Mouse (Mus musculus): ENCODE data around the gene Tspo. TPM values are rescaled to one million over a fixed set of nuclear protein-coding genes. Genes with fewer than 3 reads are reported as not detected.

The Tspo gene
- total and polyA plus RNA-seq, 2 experiments from 2014 or later: 205 to 335 TPM

DNA sequence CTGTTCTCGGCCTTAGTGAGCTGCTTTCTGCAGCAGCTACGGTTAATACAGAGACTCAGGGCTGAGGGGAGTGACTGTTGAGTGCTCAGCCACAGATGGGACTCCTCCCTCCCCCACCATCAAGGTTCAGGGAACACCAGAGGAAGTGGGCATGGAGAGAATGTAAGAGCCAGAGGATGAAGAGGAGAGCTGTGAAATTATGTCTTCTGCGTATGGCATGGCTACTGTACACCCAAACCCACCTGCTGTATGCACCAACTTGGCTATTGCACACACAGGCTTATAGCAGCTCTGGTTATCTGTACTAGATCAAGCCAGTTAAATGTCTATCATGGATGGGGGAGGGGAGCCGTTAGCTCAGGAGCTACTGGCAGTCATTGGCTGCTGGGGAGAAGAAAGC lies 37.8 kb downstream of the Tspo start:
- Histone ChIP-seq H3K4me3 (ENCODE audit: low read depth, low read length) (no peak overlapping the region), H3K36me3 (replicated peaks; ENCODE audit: control insufficient read depth, insufficient read depth, low read length) (no peaks in the 10 kb centered on the region), H3K4me2 (ENCODE audit: low read depth, low read length) (no peak overlapping the region), H3K27ac (ENCODE audit: low read depth) (peak overlapping the region; percentile 50; the same call in 1 of the 2 replicates), H3K27me3 (ENCODE audit: control insufficient read depth, insufficient read depth, low read length) (no peaks in the 10 kb centered on the region), H3K9me3 (replicated peaks; ENCODE audit: control insufficient read depth, low read length) (no peaks in the 10 kb centered on the region), H3K4me1 (ENCODE audit: control insufficient read depth, insufficient read depth) (no peaks in the 10 kb centered on the region), H3K9ac (replicated peaks; ENCODE audit: low read depth, low read length) (no peak overlapping the region)
- 57% methylated on average over 4 of the region's 4 CpGs for WGBS
- no peak for ATAC-seq (ENCODE audit: insufficient read depth, low read depth)
- TF ChIP-seq CTCF (IDR thresholded peaks at IDR 0.05; ENCODE audit: low read depth): no peak
- no peak for TF ChIP-seq EP300 (IDR thresholded peaks at IDR 0.05; ENCODE audit: low read depth)
- no peak for DNase-seq (ENCODE audit: low spot score)

DNA sequence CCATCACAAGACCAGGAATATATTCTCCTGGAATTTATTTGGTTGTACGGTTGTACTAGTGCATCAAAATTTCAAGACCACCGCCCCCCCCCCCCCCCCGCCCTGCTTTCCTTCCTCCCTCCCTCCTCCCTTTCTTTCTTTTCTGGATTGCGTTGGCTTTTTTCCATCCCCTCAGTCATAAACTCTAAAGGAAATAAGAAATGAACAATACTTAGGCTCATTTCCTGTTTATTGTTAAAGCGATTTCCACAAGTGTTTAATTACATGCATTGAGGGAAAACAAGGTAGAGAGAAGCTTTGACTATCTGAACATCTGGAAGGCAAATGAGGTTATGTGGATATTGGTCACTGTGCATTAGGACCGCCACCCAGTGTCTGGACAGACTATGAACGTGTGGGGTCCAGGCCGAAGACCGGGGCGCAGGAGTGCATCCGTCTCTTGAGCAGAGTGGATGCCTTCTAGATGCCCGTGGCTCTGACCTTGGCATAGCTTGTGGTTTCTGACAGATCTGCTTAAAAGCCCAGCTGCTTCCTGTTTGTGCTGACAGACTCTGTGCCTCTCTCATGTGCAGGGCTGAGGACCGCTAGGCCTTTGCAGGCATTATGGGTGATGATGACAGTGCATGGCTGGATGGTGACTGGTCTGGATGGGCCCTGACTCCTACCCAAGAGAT lies 39.1 kb downstream of the Tspo start:
- no peak overlapping the region for H3K9ac ChIP-seq (replicated peaks; ENCODE audit: low read depth, low read length)
- no peaks in the 10 kb centered on the region for H3K9me3 ChIP-seq (replicated peaks; ENCODE audit: control insufficient read depth, low read length)
- H3K4me2 ChIP-seq (ENCODE audit: low read depth, low read length): no peak overlapping the region
- no peaks in the 10 kb centered on the region for H3K36me3 ChIP-seq (replicated peaks; ENCODE audit: control insufficient read depth, insufficient read depth, low read length)
- peak overlapping the region; percentile 80; the same call in 1 of the 2 replicates for H3K27ac ChIP-seq (ENCODE audit: low read depth)
- H3K4me1 ChIP-seq (ENCODE audit: control insufficient read depth, insufficient read depth): 0 out of 2 replicates have a peak, but pooled peaks cover 5% of the 10 kb centered on the region
- no peaks in the 10 kb centered on the region for H3K27me3 ChIP-seq (ENCODE audit: control insufficient read depth, insufficient read depth, low read length)
- ATAC-seq (ENCODE audit: insufficient read depth, low read depth) (0 out of 2 replicates have a peak, but pooled peaks have one; percentile 25), DNase-seq (ENCODE audit: low spot score) (no peak)
- 62% methylated on average over 13 of the region's 13 CpGs for WGBS
- TF ChIP-seq EP300 (IDR thresholded peaks at IDR 0.05; ENCODE audit: low read depth) (no peak), CTCF (IDR thresholded peaks at IDR 0.05; ENCODE audit: low read depth) (no peak)
- H3K4me3 ChIP-seq (ENCODE audit: low read depth, low read length): no peak overlapping the region

DNA sequence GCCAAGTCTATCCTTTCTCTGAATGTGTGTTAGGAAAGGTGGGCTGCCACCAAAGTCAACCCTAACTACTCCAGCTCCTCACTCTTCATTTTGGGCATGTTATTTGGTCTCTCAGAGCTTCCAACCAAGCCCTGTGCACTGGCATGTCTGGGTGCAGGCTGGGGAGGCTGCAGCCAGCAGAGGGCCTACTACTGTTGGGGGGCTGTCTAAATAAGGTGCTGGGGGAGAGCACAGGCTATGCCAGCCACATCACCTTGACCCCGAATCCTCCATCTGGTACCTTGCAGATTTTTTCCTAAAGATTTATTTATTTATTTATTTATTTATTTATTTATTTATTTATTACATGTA lies 39.6 kb downstream of the Tspo start:
- Histone ChIP-seq H3K4me1 (ENCODE audit: control insufficient read depth, insufficient read depth) (0 out of 2 replicates have a peak, but pooled peaks cover 5% of the 10 kb centered on the region), H3K27me3 (ENCODE audit: control insufficient read depth, insufficient read depth, low read length) (no peaks in the 10 kb centered on the region), H3K4me2 (ENCODE audit: low read depth, low read length) (no peak overlapping the region), H3K9me3 (replicated peaks; ENCODE audit: control insufficient read depth, low read length) (no peaks in the 10 kb centered on the region), H3K4me3 (ENCODE audit: low read depth, low read length) (no peak overlapping the region), H3K27ac (ENCODE audit: low read depth) (peak overlapping the region; percentile 80; the same call in 1 of the 2 replicates), H3K36me3 (replicated peaks; ENCODE audit: control insufficient read depth, insufficient read depth, low read length) (no peaks in the 10 kb centered on the region), H3K9ac (replicated peaks; ENCODE audit: low read depth, low read length) (no peak overlapping the region)
- no peak for ATAC-seq (ENCODE audit: insufficient read depth, low read depth)
- DNase-seq (ENCODE audit: low spot score): no peak
- TF ChIP-seq CTCF (IDR thresholded peaks at IDR 0.05; ENCODE audit: low read depth) (no peak), EP300 (IDR thresholded peaks at IDR 0.05; ENCODE audit: low read depth) (no peak)
- 77% methylated on average over 1 of the region's 1 CpGs for WGBS

DNA sequence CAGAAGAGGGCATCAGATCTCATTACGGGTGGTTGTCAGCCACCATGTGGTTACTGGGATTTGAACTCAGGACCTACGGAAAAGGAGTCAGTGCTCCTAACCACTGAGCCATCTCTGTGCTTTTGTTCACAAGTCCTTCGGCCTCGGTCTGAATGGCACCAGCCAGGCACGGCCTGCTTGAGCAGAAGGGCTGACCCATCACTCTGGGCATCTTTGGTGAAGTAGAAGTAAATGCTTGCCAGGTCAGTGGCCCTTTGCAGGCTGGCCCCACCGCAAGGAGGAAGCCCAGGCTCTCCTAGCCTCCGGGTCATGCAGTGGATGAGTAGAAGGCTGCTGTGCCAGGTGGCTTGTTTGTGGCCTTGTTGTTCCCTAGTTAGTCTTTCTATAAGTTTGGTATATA lies 40.0 kb downstream of the Tspo start:
- no peak for ATAC-seq (ENCODE audit: insufficient read depth, low read depth)
- no peak overlapping the region for H3K4me2 ChIP-seq (ENCODE audit: low read depth, low read length)
- 0 out of 2 replicates have a peak, but pooled peaks cover 5% of the 10 kb centered on the region for H3K4me1 ChIP-seq (ENCODE audit: control insufficient read depth, insufficient read depth)
- TF ChIP-seq CTCF (IDR thresholded peaks at IDR 0.05; ENCODE audit: low read depth) (no peak), EP300 (IDR thresholded peaks at IDR 0.05; ENCODE audit: low read depth) (no peak)
- no peaks in the 10 kb centered on the region for H3K27me3 ChIP-seq (ENCODE audit: control insufficient read depth, insufficient read depth, low read length)
- H3K36me3 ChIP-seq (replicated peaks; ENCODE audit: control insufficient read depth, insufficient read depth, low read length): no peaks in the 10 kb centered on the region
- no peak for DNase-seq (ENCODE audit: low spot score)
- no peak overlapping the region for H3K9ac ChIP-seq (replicated peaks; ENCODE audit: low read depth, low read length)
- no peak overlapping the region for H3K4me3 ChIP-seq (ENCODE audit: low read depth, low read length)
- H3K27ac ChIP-seq (ENCODE audit: low read depth): peak overlapping the region; percentile 30; the same call in 1 of the 2 replicates
- H3K9me3 ChIP-seq (replicated peaks; ENCODE audit: control insufficient read depth, low read length): no peaks in the 10 kb centered on the region
- 93% methylated on average over 7 of the region's 7 CpGs for WGBS

DNA sequence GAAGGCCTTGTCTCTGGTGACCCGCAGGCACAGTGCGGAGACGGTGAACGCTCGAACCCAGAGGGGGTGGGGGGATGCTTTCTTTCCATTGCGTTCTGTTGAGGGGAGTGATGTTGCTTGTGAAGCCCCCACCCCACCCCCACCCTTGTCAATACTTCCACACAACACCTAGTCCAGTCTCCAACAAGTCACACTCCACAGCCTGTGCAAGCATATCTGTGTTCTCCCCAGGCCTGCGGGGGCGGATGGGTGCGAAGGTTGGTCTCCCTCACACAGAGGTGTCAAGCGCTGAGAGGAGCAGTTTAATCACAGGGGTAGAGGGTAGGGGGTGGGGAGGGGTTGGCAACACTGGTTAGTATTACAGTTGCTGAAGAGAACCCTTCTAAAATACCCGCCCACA lies 42.8 kb downstream of the Tspo start:
- H3K27ac ChIP-seq (ENCODE audit: low read depth): no peak overlapping the region
- no peak for DNase-seq (ENCODE audit: low spot score)
- no peak overlapping the region for H3K9ac ChIP-seq (replicated peaks; ENCODE audit: low read depth, low read length)
- TF ChIP-seq EP300 (IDR thresholded peaks at IDR 0.05; ENCODE audit: low read depth): no peak
- no peak for TF ChIP-seq CTCF (IDR thresholded peaks at IDR 0.05; ENCODE audit: low read depth)
- no peak for ATAC-seq (ENCODE audit: insufficient read depth, low read depth)
- H3K36me3 ChIP-seq (replicated peaks; ENCODE audit: control insufficient read depth, insufficient read depth, low read length): no peaks in the 10 kb centered on the region
- 0 out of 2 replicates have a peak, but pooled peaks cover 5% of the 10 kb centered on the region for H3K4me1 ChIP-seq (ENCODE audit: control insufficient read depth, insufficient read depth)
- H3K9me3 ChIP-seq (replicated peaks; ENCODE audit: control insufficient read depth, low read length): no peaks in the 10 kb centered on the region
- H3K4me3 ChIP-seq (ENCODE audit: low read depth, low read length): no peak overlapping the region
- WGBS: 79% methylated on average over 11 of the region's 11 CpGs
- H3K4me2 ChIP-seq (ENCODE audit: low read depth, low read length): no peak overlapping the region
- H3K27me3 ChIP-seq (ENCODE audit: control insufficient read depth, insufficient read depth, low read length): no peaks in the 10 kb centered on the region

DNA sequence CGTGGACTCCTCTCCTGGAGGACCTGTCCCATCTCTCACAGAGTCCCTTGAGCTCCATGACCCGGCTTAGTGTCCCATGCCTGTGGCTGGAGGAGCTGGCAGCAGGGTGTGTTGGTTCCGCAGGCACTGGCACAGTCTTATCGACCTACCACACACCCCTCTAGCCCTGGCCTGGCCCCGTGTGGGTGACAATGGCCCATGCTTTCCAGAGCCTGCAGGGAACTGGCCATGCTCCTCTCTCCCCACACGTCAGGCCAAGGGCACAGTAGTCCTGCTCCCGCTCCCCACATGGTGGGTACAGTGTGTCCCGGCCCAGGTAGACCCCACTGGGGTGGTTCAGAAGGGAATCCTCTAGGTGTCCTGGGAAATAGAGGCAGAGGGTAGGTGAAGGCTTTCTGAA lies 43.3 kb downstream of the Tspo start:
- Histone ChIP-seq H3K27me3 (ENCODE audit: control insufficient read depth, insufficient read depth, low read length) (no peaks in the 10 kb centered on the region), H3K9ac (replicated peaks; ENCODE audit: low read depth, low read length) (no peak overlapping the region), H3K4me1 (ENCODE audit: control insufficient read depth, insufficient read depth) (0 out of 2 replicates have a peak, but pooled peaks cover 5% of the 10 kb centered on the region), H3K27ac (ENCODE audit: low read depth) (no peak overlapping the region), H3K9me3 (replicated peaks; ENCODE audit: control insufficient read depth, low read length) (no peaks in the 10 kb centered on the region), H3K4me2 (ENCODE audit: low read depth, low read length) (no peak overlapping the region), H3K36me3 (replicated peaks; ENCODE audit: control insufficient read depth, insufficient read depth, low read length) (no peaks in the 10 kb centered on the region), H3K4me3 (ENCODE audit: low read depth, low read length) (no peak overlapping the region)
- ATAC-seq (ENCODE audit: insufficient read depth, low read depth) (no peak), DNase-seq (ENCODE audit: low spot score) (no peak)
- WGBS: 83% methylated on average over 8 of the region's 8 CpGs
- no peak for TF ChIP-seq CTCF (IDR thresholded peaks at IDR 0.05; ENCODE audit: low read depth)
- TF ChIP-seq EP300 (IDR thresholded peaks at IDR 0.05; ENCODE audit: low read depth): no peak
